ENCODE assay signal across 14 mouse cellular contexts in the genomic region with DNA sequence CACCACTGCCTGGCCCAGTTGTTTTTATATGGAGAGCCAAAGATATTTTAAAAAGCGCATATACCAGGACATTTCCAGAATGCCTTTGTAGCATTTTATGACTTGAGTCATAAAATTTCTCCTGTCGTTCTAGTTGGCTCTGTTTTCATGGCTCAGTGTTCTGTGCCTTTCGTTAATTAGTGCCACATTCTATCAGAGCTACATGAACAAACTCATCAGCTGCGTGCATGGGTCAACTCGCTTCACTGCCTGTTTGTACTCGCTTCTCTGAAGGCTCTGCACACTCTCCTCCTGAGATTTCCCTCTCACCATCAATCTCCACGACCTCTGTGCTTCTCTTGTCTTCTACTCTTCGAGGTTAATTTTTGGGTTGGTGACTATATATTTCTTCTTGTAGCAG. TPM values are rescaled to one million over a fixed set of nuclear protein-coding genes. Genes with fewer than 3 reads are reported as not detected.
DNase-seq lines count a peak whose midpoint lies in the region; ATAC-seq and TF ChIP-seq lines count a peak whose summit lies in the region.
"Had no signal": no experiment of that assay in that cellular context is flagged by ENCODE, and none has a peak within 500 bp of the region (broad histone marks: within the 10 kb centered on the region; RNA-seq: fewer than 3 reads in every experiment).

No protein-coding gene starts in this region.

- no peak overlapping the region for H3K4me2 ChIP-seq in midbrain, embryonic 15.5 days
- no peak overlapping the region for H3K4me2 ChIP-seq in midbrain, embryonic 11.5 days
- no peak overlapping the region for H3K4me2 ChIP-seq in kidney, postnatal 0 days (ENCODE audit: low read length)
- no peak overlapping the region for H3K4me2 ChIP-seq in stomach, embryonic 16.5 days (ENCODE audit: low read depth, low read length)
- H3K4me2 ChIP-seq: heart, embryonic 12.5 days had no signal

- H3K4me1 ChIP-seq in midbrain, embryonic 15.5 days = peaks cover 20% of the 10 kb centered on the region
- H3K4me1 ChIP-seq in midbrain, embryonic 11.5 days (ENCODE audit: control insufficient read depth, insufficient read depth, low read length) = peaks cover 2% of the 10 kb centered on the region; the same call in 1 of the 2 replicates
- H3K4me1 ChIP-seq in kidney, postnatal 0 days (replicated peaks; ENCODE audit: insufficient read depth, low read length) = 0 out of 2 replicates have a peak, but pooled peaks cover 2% of the 10 kb centered on the region
- H3K4me1 ChIP-seq in stomach, embryonic 16.5 days (ENCODE audit: control insufficient read depth, insufficient read depth, low read length) = 0 out of 2 replicates have a peak, but pooled peaks cover 10% of the 10 kb centered on the region
- H3K4me1 ChIP-seq: heart, embryonic 12.5 days had no signal

- no peak for TF ChIP-seq CTCF in gastrocnemius, adult 2 months (IDR thresholded peaks at IDR 0.05)
- no peak for TF ChIP-seq CTCF in kidney, postnatal 0 days (IDR thresholded peaks at IDR 0.05; ENCODE audit: low read depth)

- H3K36me3 ChIP-seq in midbrain, embryonic 15.5 days (replicated peaks) = no peaks in the 10 kb centered on the region
- no peaks in the 10 kb centered on the region for H3K36me3 ChIP-seq in midbrain, embryonic 11.5 days (ENCODE audit: control insufficient read depth, insufficient read depth, low read length)
- H3K36me3 ChIP-seq in kidney, postnatal 0 days (ENCODE audit: insufficient read depth, low read length) = no peaks in the 10 kb centered on the region
- H3K36me3 ChIP-seq in stomach, embryonic 16.5 days (ENCODE audit: control insufficient read depth, insufficient read depth, low read length) = no peaks in the 10 kb centered on the region
- H3K36me3 ChIP-seq: heart, embryonic 12.5 days had no signal

- 73% methylated on average over 8 of the region's 8 CpGs for WGBS in midbrain, embryonic 15.5 days
- WGBS in midbrain, embryonic 11.5 days = 87% methylated on average over 8 of the region's 8 CpGs
- WGBS in kidney, postnatal 0 days = 21% methylated on average over 8 of the region's 8 CpGs
- WGBS in stomach, embryonic 16.5 days = 69% methylated on average over 8 of the region's 8 CpGs

- no peaks in the 10 kb centered on the region for H3K9me3 ChIP-seq in midbrain, embryonic 15.5 days
- H3K9me3 ChIP-seq in midbrain, embryonic 11.5 days (ENCODE audit: control insufficient read depth, low read length) = no peaks in the 10 kb centered on the region
- no peaks in the 10 kb centered on the region for H3K9me3 ChIP-seq in kidney, postnatal 0 days (replicated peaks; ENCODE audit: low read length)
- H3K9me3 ChIP-seq in stomach, embryonic 16.5 days (replicated peaks; ENCODE audit: control insufficient read depth, low read length) = no peaks in the 10 kb centered on the region
- H3K9me3 ChIP-seq: heart, embryonic 12.5 days had no signal

- no peaks in the 10 kb centered on the region for H3K27me3 ChIP-seq in midbrain, embryonic 15.5 days (replicated peaks)
- H3K27me3 ChIP-seq in midbrain, embryonic 11.5 days (ENCODE audit: control insufficient read depth, insufficient read depth, low read length) = no peaks in the 10 kb centered on the region
- H3K27me3 ChIP-seq in kidney, postnatal 0 days (ENCODE audit: insufficient read depth, low read length) = no peaks in the 10 kb centered on the region
- H3K27me3 ChIP-seq in stomach, embryonic 16.5 days (ENCODE audit: control insufficient read depth, insufficient read depth, low read length) = no peaks in the 10 kb centered on the region
- H3K27me3 ChIP-seq: heart, embryonic 12.5 days had no signal

- no peak for ATAC-seq in midbrain, embryonic 15.5 days (replicated peaks)
- ATAC-seq in midbrain, embryonic 11.5 days (ENCODE audit: low FRiP score) = no peak
- no peak for ATAC-seq in kidney, postnatal 0 days (replicated peaks; ENCODE audit: low FRiP score, low read depth)
- no peak for ATAC-seq in stomach, embryonic 16.5 days (ENCODE audit: insufficient read depth, low FRiP score)
- ATAC-seq: inflammation-experienced regulatory T-cells, adult 6 months had no signal

- intact Hi-C loops in gastrocnemius, adult 2 months (cut with DNase I) = no loop called here

- peak overlapping the region; percentile 61; the same call in 1 of the 2 replicates for H3K27ac ChIP-seq in gastrocnemius, adult 2 months
- H3K27ac ChIP-seq in midbrain, embryonic 15.5 days = 0 out of 2 replicates have a peak overlapping the region, but pooled peaks have one; percentile 40
- no peak overlapping the region for H3K27ac ChIP-seq in midbrain, embryonic 11.5 days (ENCODE audit: low read depth, low read length)
- no peak overlapping the region; the same call in 1 of the 2 replicates for H3K27ac ChIP-seq in kidney, postnatal 0 days
- H3K27ac ChIP-seq in stomach, embryonic 16.5 days (ENCODE audit: low read length) = peak overlapping the region; percentile 61

- no peak for DNase-seq in gastrocnemius, adult 2 months
- no peak for DNase-seq in gastrocnemius, adult 18-20 months (ENCODE audit: low spot score)
- DNase-seq in midbrain, embryonic 11.5 days (ENCODE audit: low spot score, missing footprints) = no peak
- DNase-seq in kidney, postnatal 0 days (ENCODE audit: low spot score) = peak; percentile 53
- DNase-seq in adrenal gland, adult 18-20 months (ENCODE audit: low spot score in 2 of 2) = no peak
- DNase-seq in adrenal gland, postnatal 14 days = no peak
- DNase-seq: cerebellum, postnatal 14 days; lung, postnatal 14 days; thymus, adult 2 months had no signal

- H3K9ac ChIP-seq in midbrain, embryonic 15.5 days = no peak overlapping the region
- no peak overlapping the region for H3K9ac ChIP-seq in midbrain, embryonic 11.5 days (ENCODE audit: low read length)
- no peak overlapping the region for H3K9ac ChIP-seq in kidney, postnatal 0 days (ENCODE audit: low read depth, low read length)
- no peak overlapping the region for H3K9ac ChIP-seq in stomach, embryonic 16.5 days (ENCODE audit: low read length)
- H3K9ac ChIP-seq: heart, embryonic 12.5 days had no signal

- H3K4me3 ChIP-seq in gastrocnemius, adult 2 months = no peak overlapping the region
- no peak overlapping the region for H3K4me3 ChIP-seq in midbrain, embryonic 15.5 days
- H3K4me3 ChIP-seq in midbrain, embryonic 11.5 days (ENCODE audit: low read depth, low read length) = no peak overlapping the region
- H3K4me3 ChIP-seq in kidney, postnatal 0 days (replicated peaks; ENCODE audit: low read depth, low read length) = no peak overlapping the region
- no peak overlapping the region for H3K4me3 ChIP-seq in stomach, embryonic 16.5 days (replicated peaks; ENCODE audit: low read length)
- H3K4me3 ChIP-seq: erythroblast, embryonic 14.5 days; heart, embryonic 12.5 days had no signal

RNA-seq across cellular contexts. Expression of gene Ranbp6, which starts 30.2 kb away (rescaled TPM):
- 10 to 100 TPM; 10.2 to 11.1 TPM for total RNA-seq in gastrocnemius, adult 2 months (2021)
- 10 to 100 TPM; 10.0 to 11.6 TPM for total RNA-seq in gastrocnemius, adult 18-20 months (2021)
- polyA plus RNA-seq in midbrain, embryonic 15.5 days (2015; fragmentation: Nextera tagmentation; extraction: Ambion mirVana) = 47.7 and 52.4 TPM in 2 replicates
- polyA plus RNA-seq in midbrain, embryonic 11.5 days (2014; fragmentation: Nextera tagmentation; extraction: Ambion mirVana) = 47.8 and 49.2 TPM in 2 replicates
- 12.8 and 14.2 TPM in 2 replicates for polyA plus RNA-seq in kidney, postnatal 0 days (2015; fragmentation: Nextera tagmentation; extraction: Ambion mirVana)
- polyA plus RNA-seq in stomach, embryonic 16.5 days (2015; fragmentation: Nextera tagmentation; extraction: Ambion mirVana) = 16.6 and 17.4 TPM in 2 replicates
- total RNA-seq in adrenal gland, adult 18-20 months (2021) = 10 to 100 TPM; 17.1 to 17.6 TPM
- 13.4 and 16.7 TPM in 2 replicates for total RNA-seq in adrenal gland, postnatal 14 days (2021)

RNA-seq across cellular contexts. Expression of gene 9930021J03Rik, which starts 37.2 kb away (rescaled TPM):
- total RNA-seq in gastrocnemius, adult 2 months (2021) = 10 to 100 TPM; 11.8 to 14.4 TPM
- total RNA-seq in gastrocnemius, adult 18-20 months (2021) = 10 to 100 TPM; 11.6 to 13.7 TPM
- polyA plus RNA-seq in midbrain, embryonic 15.5 days (2015; fragmentation: Nextera tagmentation; extraction: Ambion mirVana) = 6.8 and 7.5 TPM in 2 replicates
- 7.7 and 8.0 TPM in 2 replicates for polyA plus RNA-seq in midbrain, embryonic 11.5 days (2014; fragmentation: Nextera tagmentation; extraction: Ambion mirVana)
- polyA plus RNA-seq in kidney, postnatal 0 days (2015; fragmentation: Nextera tagmentation; extraction: Ambion mirVana) = 5.0 and 5.9 TPM in 2 replicates
- polyA plus RNA-seq in stomach, embryonic 16.5 days (2015; fragmentation: Nextera tagmentation; extraction: Ambion mirVana) = 3.6 and 3.7 TPM in 2 replicates
- total RNA-seq in adrenal gland, adult 18-20 months (2021) = 10 to 100 TPM; 15.6 to 16.5 TPM
- total RNA-seq in adrenal gland, postnatal 14 days (2021) = 16.4 and 16.6 TPM in 2 replicates

Comparison
In these comparisons a context has a peak if more than half of its experiments do, and no peak if none do; other contexts are left out.
1. H3K27ac ChIP-seq: peak in gastrocnemius, adult 2 months (single experiment), midbrain, embryonic 15.5 days (single experiment) and stomach, embryonic 16.5 days (single experiment); none in midbrain, embryonic 11.5 days (single experiment) and kidney, postnatal 0 days (single experiment).